Mouse (Mus musculus): ENCODE data around the gene Lrrc9. TPM values are rescaled to one million over a fixed set of nuclear protein-coding genes. Genes with fewer than 3 reads are reported as not detected.

Lrrc9 gene
- polyA plus RNA-seq, 1 experiment from 2014 or later = 1.4 TPM

- H3K36me3 ChIP-seq (replicated peaks) = peaks cover 10% of the 10 kb centered on the region; the same call in 1 of the 2 replicates
- no peaks in the 10 kb centered on the region for H3K9me3 ChIP-seq
- peaks cover 21% of the 10 kb centered on the region for H3K4me1 ChIP-seq
- H3K27ac ChIP-seq = peak within 1 kb of the TSS; percentile 90
- no peaks in the 10 kb centered on the region for H3K27me3 ChIP-seq (ENCODE audit: poor library complexity, severe bottlenecking)
- under 1% methylated on average over 45 of the region's 45 CpGs for WGBS
- DNase-seq (ENCODE audit: extremely low spot score, low spot score) = peak; percentile 97
- H3K4me3 ChIP-seq = peak within 1 kb of the TSS; percentile 73
Observed at GRCm38 (mm10) chr12:72536021-72536597, 94.4 kb downstream of the Lrrc9 start, which contains the start of gene Pcnx4. Gene Pcnx4, plus strand, starts transcription at chr12:72536383.

GRCm38 (mm10) chr12:72538571-72538970, 96.9 kb downstream of the Lrrc9 start:
- WGBS = 95% methylated on average over 10 of the region's 10 CpGs
- H3K4me1 ChIP-seq = peaks cover 21% of the 10 kb centered on the region
- no peak overlapping the region for H3K4me3 ChIP-seq
- peaks cover 32% of the 10 kb centered on the region for H3K36me3 ChIP-seq (replicated peaks)
- no peaks in the 10 kb centered on the region for H3K9me3 ChIP-seq
- no peak for DNase-seq (ENCODE audit: extremely low spot score, low spot score)
- no peaks in the 10 kb centered on the region for H3K27me3 ChIP-seq (ENCODE audit: poor library complexity, severe bottlenecking)
- no peak overlapping the region for H3K27ac ChIP-seq

GRCm38 (mm10) chr12:72554347-72554746, 112.7 kb downstream of the Lrrc9 start:
- Histone ChIP-seq H3K27ac (no peak overlapping the region), H3K9me3 (no peaks in the 10 kb centered on the region)
- no peak for DNase-seq (ENCODE audit: extremely low spot score, low spot score)

GRCm38 (mm10) chr12:72564281-72564795, 122.7 kb downstream of the Lrrc9 start:
- Histone ChIP-seq H3K4me1 (no peaks in the 10 kb centered on the region), H3K4me3 (no peak overlapping the region), H3K27ac (no peak overlapping the region), H3K9me3 (no peaks in the 10 kb centered on the region), H3K36me3 (replicated peaks) (peaks cover 4% of the 10 kb centered on the region), H3K27me3 (ENCODE audit: poor library complexity, severe bottlenecking) (no peaks in the 10 kb centered on the region)
- no peak for DNase-seq (ENCODE audit: extremely low spot score, low spot score)
- WGBS = 94% methylated on average over 4 of the region's 4 CpGs

More at GRCm38 (mm10) chr12:72554347-72554746, 112.7 kb downstream of the Lrrc9 start:
- H3K4me1 ChIP-seq = no peaks in the 10 kb centered on the region
- 81% methylated on average over 4 of the region's 4 CpGs for WGBS
- H3K4me3 ChIP-seq = no peak overlapping the region
- H3K36me3 ChIP-seq (replicated peaks) = peaks cover 18% of the 10 kb centered on the region
- H3K27me3 ChIP-seq (ENCODE audit: poor library complexity, severe bottlenecking) = no peaks in the 10 kb centered on the region

Small RNAs within 50 kb of the gene (microRNA-seq; reads per million reads assigned to microRNA genes)
- gene Gm44392 = not detected

Other genes starting within 250 kb of the Lrrc9 start
- gene Rtn1, start 32.8 kb upstream of the Lrrc9 start, polyA plus RNA-seq (2016; fragmentation: Nextera tagmentation; extraction: Ambion mirVana) = 45.4 and 72.9 TPM in 2 replicates
- gene Pcnx4, start 94.5 kb downstream of the Lrrc9 start, polyA plus RNA-seq (2016; fragmentation: Nextera tagmentation; extraction: Ambion mirVana) = 13.4 and 14.4 TPM in 2 replicates
- gene Gm4756, start 207.8 kb downstream of the Lrrc9 start, polyA plus RNA-seq (2016; fragmentation: Nextera tagmentation; extraction: Ambion mirVana) = not detected in 2 replicates
- gene Dhrs7, start 223.0 kb downstream of the Lrrc9 start, polyA plus RNA-seq (2016; fragmentation: Nextera tagmentation; extraction: Ambion mirVana) = 6.3 and 6.6 TPM in 2 replicates